Mouse (Mus musculus) MEL (cell line): ENCODE results near the gene Ilf3.

Experiments used
- CHD1 ChIP-seq: IDR thresholded peaks from 2 replicates; pipeline ENCODE4 v1.6.1; 2012; ENCODE audit warnings: low read depth, mild to moderate bottlenecking, inconsistent platforms, low read length, improper control_type of control experiment
- CTCF ChIP-seq, 3 experiments: IDR thresholded peaks in 2 of 3; conservative IDR thresholded peaks in 1 of 3; 2 replicates each; pipeline ENCODE4 v1.5.1; 2011 to 2012; ENCODE audit warnings: low read length in 3 of 3, low read depth in 2 of 3, mild to moderate bottlenecking in 2 of 3, improper control_type of control experiment in 1 of 3, inconsistent platforms in 1 of 3, mixed read lengths in 1 of 3, moderate library complexity in 1 of 3; ENCODE audit not compliant: control insufficient read depth in 1 of 3, insufficient read depth in 1 of 3, poor library complexity in 1 of 3, severe bottlenecking in 1 of 3
- MAX ChIP-seq: IDR thresholded peaks from 2 replicates; pipeline ENCODE4 v1.6.1; 2011; ENCODE audit warnings: low read length, improper control_type of control experiment
- MYC ChIP-seq: IDR thresholded peaks from 2 replicates; pipeline ENCODE4 v1.6.1; 2011; ENCODE audit warnings: low read depth, mild to moderate bottlenecking, low read length, improper control_type of control experiment, moderate library complexity
- RCOR1 ChIP-seq: IDR thresholded peaks from 2 replicates; pipeline ENCODE4 v1.6.1; 2012; ENCODE audit warnings: low read depth, mild to moderate bottlenecking, inconsistent platforms, low read length, improper control_type of control experiment
- ZC3H11A ChIP-seq: IDR thresholded peaks from 2 replicates; pipeline ENCODE4 v1.6.1; 2012; ENCODE audit warnings: low read depth, mild to moderate bottlenecking, inconsistent platforms, low read length, improper control_type of control experiment
- ZNF384 ChIP-seq: IDR thresholded peaks from 2 replicates; pipeline ENCODE4 v1.6.1; 2012; ENCODE audit warnings: low read depth, mild to moderate bottlenecking, inconsistent platforms, low read length, improper control_type of control experiment

DNA sequence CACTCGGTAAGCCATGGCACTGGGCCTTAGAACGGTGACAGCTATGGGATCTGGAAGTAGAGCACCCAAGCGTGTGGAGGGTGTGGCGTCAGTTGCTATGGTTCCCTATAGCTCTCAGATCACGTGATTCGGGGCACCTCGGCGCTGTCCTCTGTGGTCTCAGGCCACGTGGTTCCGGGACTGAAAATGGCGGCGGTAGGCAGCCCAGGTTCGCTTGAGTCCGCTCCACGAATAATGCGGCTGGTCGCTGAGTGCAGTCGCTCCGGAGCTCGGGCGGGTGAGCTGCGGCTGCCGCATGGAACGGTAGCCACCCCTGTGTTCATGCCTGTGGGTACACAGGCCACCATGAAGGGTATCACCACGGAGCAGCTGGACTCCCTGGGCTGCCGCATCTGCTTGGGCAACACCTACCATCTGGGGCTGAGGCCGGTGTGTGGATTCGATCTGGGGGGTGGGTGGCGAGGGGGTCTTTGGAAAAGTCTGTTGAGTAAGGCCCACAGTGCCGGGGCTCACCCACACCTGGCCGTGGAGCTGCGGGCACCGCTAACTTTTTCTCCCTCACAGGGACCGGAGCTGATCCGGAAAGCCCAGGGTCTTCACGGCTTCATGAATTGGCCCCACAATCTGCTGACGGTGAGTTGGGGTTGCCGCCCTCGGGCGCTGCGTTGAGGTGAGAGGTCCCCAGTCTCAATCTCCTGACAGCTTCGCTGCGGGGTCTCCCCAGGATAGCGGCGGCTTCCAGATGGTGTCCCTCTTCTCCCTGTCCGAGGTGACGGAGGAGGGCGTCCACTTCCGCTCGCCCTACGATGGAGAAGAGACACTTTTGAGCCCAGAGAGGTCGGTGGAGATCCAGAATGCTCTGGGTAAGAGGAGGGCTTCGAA lies 44.2 kb downstream of the Ilf3 start, which contains the start of gene Qtrt1:
- TF ChIP-seq CHD1 (no peak), ZC3H11A (no peak), MYC (no peak), RCOR1 (no peak), ZNF384 (no peak), CTCF (IDR thresholded peaks at IDR 0.05 in 2 of 3, conservative IDR thresholded peaks at IDR 0.05 in 1 of 3; ENCODE audit: control insufficient read depth in 1 of 3, insufficient read depth in 1 of 3, low read depth in 2 of 3, low read length in 3 of 3, poor library complexity in 1 of 3, severe bottlenecking in 1 of 3) (no peak), MAX (no peak)
